Mouse (Mus musculus): Measurements from ENCODE around the gene Zfp423.

DNA sequence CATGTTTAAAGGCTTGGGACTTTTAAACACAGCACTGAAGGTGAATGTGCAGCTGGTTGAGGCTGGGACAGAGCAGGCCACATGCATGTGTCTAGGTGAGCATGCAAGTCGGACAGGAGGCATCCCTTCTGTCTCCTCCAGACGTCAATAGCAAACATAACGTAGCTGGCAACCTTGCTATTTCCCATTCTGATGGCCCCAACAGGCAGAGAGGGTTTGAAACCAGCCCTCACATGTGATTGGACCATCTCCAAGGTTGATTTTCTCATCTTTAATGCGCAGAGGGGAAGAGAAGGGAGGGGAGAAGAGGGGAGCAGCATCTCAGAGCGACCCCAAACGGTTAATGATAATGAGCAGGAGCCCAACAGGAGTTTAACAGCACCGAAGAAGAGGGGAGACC is 123.5 kb downstream of the Zfp423 start:
- TF ChIP-seq ZNF384 (IDR thresholded peaks at IDR 0.05; ENCODE audit: low read depth, low read length) (no peak), TAL1 (IDR thresholded peaks at IDR 0.05; ENCODE audit: low read length) (no peak)
